Mouse (Mus musculus): ENCODE results near the gene Nptn. TPM values are rescaled to one million over a fixed set of nuclear protein-coding genes. Genes with fewer than 3 reads are reported as not detected.
"Not testable (repeated sequence)": the region's sequence is repeated elsewhere in the genome, so short reads cannot be mapped to it uniquely, and the experiment has no call there.

Nptn gene
- polyA plus RNA-seq, 1 experiment = 465 TPM

DNA sequence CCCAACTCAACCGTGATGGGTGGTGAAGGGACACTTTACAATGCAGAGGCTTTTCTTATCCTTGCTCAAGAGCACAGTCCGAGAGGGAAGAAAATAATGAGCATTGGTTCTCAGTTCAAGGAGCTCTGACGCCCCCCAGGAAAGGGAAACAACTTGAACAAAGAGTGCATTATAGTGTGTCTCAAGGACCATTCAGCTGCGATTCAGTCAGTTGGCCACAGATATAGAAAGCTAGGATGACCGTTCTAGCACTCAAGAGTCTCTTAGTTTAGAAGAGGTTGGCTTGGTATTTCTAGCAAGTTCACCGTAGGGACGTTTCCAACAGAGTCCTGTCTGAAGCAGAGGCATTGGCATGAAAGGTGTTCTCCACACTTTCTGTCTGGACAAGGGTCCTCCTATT lies 25.4 kb upstream of the Nptn start:
- WGBS = 52% methylated on average over 7 of the region's 7 CpGs

DNA sequence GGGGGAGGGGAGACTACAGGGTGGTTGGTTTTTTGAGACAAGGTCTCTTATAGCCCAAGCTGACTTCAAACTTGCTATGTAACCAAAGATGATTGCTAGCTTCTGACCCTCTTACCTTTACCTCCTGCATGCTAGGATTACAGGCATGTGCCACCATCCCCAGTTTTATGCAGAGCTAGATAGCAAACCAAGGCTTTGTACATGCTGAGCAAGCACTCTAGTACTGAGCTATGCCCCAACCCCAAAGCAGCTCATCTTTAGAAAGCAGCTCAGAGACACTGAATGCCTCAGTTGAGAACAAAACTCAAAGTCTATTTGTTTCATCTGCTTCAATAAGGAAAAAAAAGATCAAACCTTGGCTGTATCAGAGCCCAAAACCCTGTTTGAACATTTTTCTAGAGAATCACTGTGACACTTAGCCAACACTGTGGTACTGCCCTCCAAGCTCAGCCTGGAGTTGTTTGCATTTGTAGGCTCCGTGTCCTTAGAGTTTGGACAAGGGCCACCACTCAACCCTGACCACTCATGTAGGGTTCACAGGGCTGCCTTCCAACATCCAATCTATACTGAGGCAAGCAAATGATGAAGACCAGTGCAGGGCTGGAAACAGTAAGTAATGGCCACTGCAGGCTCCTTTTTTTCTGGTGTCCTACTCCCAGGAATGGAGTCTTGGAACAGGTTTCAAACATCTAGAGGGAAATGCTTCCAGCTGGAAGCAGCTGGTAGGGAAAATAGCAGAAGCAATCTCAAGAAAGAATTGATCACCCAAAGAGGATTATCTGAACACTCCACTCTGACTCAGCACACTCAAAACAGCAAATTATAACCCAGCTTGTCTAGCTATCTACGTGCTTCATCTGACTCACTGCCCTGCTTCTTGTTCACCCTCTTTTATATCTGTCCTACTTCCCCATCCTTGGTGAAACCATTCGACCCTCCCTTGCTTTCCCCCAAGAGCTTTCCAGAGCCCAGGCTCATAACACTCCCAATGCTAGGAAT lies 24.3 kb upstream of the Nptn start:
- no peak for DNase-seq
- WGBS = 36% methylated on average over 3 of the region's 3 CpGs
- peaks cover 17% of the 10 kb centered on the region for H3K4me1 ChIP-seq (ENCODE audit: control insufficient read depth, insufficient read depth, low read length)
- TF ChIP-seq POLR2A (IDR thresholded peaks at IDR 0.05; ENCODE audit: borderline replicate concordance, extremely low read depth, low read depth, low read length) (no peak), CTCF (IDR thresholded peaks at IDR 0.05; ENCODE audit: insufficient read depth, low read length) (no peak)
- no peak overlapping the region for H3K4me3 ChIP-seq (replicated peaks; ENCODE audit: extremely low read depth, low read depth, low read length)

More for the DNA sequence above, 25.4 kb upstream of the Nptn start:
- H3K4me1 ChIP-seq (ENCODE audit: control insufficient read depth, insufficient read depth, low read length) = peaks cover 17% of the 10 kb centered on the region
- no peak for TF ChIP-seq POLR2A (IDR thresholded peaks at IDR 0.05; ENCODE audit: borderline replicate concordance, extremely low read depth, low read depth, low read length)
- no peak for TF ChIP-seq CTCF (IDR thresholded peaks at IDR 0.05; ENCODE audit: insufficient read depth, low read length)
- no peak overlapping the region for H3K4me3 ChIP-seq (replicated peaks; ENCODE audit: extremely low read depth, low read depth, low read length)
- no peak for DNase-seq

DNA sequence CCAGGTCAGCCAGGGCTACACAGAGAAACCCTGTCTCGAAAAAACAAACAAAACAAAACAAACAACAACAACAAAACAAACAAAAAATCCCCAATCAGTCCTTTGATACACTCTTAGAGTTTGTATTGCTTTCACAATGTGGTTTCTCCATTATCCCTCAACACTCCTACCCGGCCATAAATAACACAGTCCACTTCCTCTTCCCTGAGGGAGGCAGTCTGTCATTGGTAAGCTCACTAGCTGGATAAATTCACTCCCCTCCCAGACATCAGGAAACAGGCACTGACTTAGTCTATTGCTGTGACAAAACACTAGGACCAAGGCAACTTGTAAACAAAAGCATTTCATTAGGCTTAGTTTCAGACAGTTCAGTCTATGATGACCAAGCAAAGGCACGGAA lies 21.8 kb upstream of the Nptn start:
- Histone ChIP-seq H3K4me3 (replicated peaks; ENCODE audit: extremely low read depth, low read depth, low read length) (no peak overlapping the region), H3K4me1 (ENCODE audit: control insufficient read depth, insufficient read depth, low read length) (peaks cover 10% of the 10 kb centered on the region)
- no peak for DNase-seq
- 44% methylated on average over 3 of the region's 3 CpGs for WGBS
- TF ChIP-seq POLR2A (IDR thresholded peaks at IDR 0.05; ENCODE audit: borderline replicate concordance, extremely low read depth, low read depth, low read length) (no peak), CTCF (IDR thresholded peaks at IDR 0.05; ENCODE audit: insufficient read depth, low read length) (no peak)

DNA sequence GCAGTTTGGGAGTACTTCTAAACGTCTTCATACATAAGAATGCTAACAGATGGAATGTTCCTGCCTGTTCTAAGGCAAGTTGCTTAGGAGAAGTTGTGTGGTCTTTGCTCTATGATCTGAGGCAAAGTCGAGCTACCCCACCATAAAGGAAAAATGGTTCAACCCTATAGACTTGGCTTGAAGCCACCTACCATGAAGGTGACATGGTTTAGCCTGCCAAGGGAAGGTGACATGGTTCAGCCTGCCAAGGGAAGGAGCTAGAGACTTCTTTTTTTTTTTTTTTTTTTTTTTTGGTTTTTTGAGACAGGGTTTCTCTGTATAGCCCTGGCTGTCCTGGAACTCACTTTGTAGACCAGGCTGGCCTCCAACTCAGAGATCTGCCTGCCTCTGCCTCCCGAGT lies 16.1 kb upstream of the Nptn start:
- H3K4me3 ChIP-seq (replicated peaks; ENCODE audit: extremely low read depth, low read depth, low read length); H3K4me1 ChIP-seq (ENCODE audit: control insufficient read depth, insufficient read depth, low read length); DNase-seq: not testable (repeated sequence)
- 63% methylated on average over 3 of the region's 3 CpGs for WGBS

DNA sequence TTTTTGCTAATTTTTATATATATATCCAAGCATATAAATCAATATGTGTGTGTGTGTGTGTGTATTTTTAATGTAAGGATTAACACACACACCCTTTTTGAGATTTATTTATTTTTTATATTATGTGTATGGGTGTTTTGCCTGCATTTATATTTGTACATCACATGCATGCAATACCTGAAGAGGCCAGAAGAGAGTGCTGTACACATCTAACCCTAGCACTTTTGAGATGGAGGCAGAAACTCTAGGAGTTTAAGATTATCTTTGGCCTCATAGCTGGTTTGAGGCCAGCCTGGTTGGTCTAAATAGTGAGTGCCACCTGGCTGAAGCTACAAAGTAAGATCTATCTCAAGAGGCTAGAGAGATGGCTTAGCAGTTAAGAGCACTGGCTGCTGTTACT lies 14.4 kb upstream of the Nptn start:
- TF ChIP-seq POLR2A (IDR thresholded peaks at IDR 0.05; ENCODE audit: borderline replicate concordance, extremely low read depth, low read depth, low read length) (no peak), CTCF (IDR thresholded peaks at IDR 0.05; ENCODE audit: insufficient read depth, low read length) (no peak)
- DNase-seq = no peak
- Histone ChIP-seq H3K4me3 (replicated peaks; ENCODE audit: extremely low read depth, low read depth, low read length) (no peak overlapping the region), H3K4me1 (ENCODE audit: control insufficient read depth, insufficient read depth, low read length) (no peaks in the 10 kb centered on the region)

DNA sequence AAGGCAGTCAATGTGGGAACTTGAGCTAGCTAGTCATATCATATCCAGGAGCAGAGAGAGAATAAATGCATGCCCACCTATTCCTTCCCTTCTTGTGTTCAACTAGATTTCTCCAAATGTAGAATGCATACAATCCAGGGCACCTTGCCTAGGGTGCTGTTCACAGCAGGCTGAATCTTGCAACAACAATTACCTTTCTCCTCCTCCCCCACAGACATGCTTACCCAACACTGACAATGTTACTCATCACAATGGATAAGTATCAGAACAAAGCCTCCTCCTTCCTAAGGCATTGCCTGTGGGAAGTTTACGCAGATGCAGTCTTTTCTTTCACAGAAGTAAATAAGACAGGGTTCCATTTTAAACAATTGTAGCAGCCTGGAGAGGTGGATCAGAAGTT lies 11.0 kb upstream of the Nptn start:
- no peaks in the 10 kb centered on the region for H3K4me1 ChIP-seq (ENCODE audit: control insufficient read depth, insufficient read depth, low read length)
- no peak overlapping the region for H3K4me3 ChIP-seq (replicated peaks; ENCODE audit: extremely low read depth, low read depth, low read length)
- no peak for DNase-seq
- TF ChIP-seq POLR2A (IDR thresholded peaks at IDR 0.05; ENCODE audit: borderline replicate concordance, extremely low read depth, low read depth, low read length) (no peak), CTCF (IDR thresholded peaks at IDR 0.05; ENCODE audit: insufficient read depth, low read length) (no peak)
- 72% methylated on average over 1 of the region's 1 CpGs for WGBS

DNA sequence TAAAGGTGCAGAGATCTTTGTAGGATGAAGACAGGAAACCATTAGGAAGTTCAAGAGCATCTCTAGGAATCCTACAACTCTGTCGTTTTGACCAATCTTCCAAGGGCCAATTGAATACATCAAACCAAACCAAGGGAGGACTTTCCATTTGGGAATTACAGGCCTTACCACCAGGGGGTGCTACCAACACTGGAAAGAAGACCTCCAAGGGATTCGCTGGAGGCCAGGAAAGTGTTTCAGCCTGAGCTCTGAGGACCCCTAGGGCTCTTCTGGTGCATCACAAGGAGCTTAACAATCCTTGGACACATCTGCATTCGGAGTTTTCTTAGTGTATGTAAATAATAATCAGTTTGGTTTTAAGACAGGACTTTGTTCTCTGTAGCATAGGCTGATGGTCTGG lies 3.4 kb upstream of the Nptn start:
- 9% methylated on average over 3 of the region's 3 CpGs for WGBS
- DNase-seq = peak; percentile 77
- Histone ChIP-seq H3K4me1 (ENCODE audit: control insufficient read depth, insufficient read depth, low read length) (peaks cover 7% of the 10 kb centered on the region), H3K4me3 (replicated peaks; ENCODE audit: extremely low read depth, low read depth, low read length) (no peak overlapping the region)
- TF ChIP-seq CTCF (IDR thresholded peaks at IDR 0.05; ENCODE audit: insufficient read depth, low read length) = peak; percentile 94
- no peak for TF ChIP-seq POLR2A (IDR thresholded peaks at IDR 0.05; ENCODE audit: borderline replicate concordance, extremely low read depth, low read depth, low read length)

DNA sequence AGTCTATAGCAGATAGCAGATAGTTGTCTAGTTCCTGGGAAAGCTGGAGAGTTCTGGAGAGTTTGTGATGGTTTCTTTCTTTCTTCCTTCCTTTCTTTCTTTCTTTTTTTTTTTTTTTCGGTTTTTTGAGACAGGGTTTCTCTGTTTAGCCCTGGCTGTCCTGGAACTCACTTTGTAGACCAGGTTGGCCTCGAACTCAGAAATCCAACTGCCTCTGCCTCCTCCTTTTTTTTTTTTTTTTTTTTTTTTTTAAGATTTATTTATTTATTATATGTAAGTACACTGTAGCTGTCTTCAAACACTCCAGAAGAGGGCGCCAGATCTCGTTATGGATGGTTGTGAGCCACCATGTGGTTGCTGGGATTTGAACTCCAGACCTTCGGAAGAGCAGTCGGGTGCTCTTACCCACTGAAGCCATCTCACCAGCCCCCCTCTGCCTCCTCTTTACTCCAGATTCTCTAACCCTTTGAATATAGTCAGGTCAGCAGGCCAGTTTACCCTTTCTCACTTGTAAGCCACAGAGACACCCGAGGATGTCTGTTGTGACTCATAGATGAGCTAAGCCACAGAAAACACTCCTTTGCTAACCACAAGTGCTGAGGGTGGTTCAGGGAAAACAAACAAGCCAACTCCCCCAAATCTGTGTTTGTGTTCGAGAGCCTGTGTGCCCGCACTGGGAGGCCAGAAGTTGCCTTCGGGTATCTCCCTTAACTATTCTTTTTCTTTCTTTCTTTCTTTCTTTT lies 1.4 kb upstream of the Nptn start:
- DNase-seq; H3K4me1 ChIP-seq (ENCODE audit: control insufficient read depth, insufficient read depth, low read length); H3K4me3 ChIP-seq (replicated peaks; ENCODE audit: extremely low read depth, low read depth, low read length): not testable (repeated sequence)
- WGBS = 65% methylated on average over 10 of the region's 10 CpGs

DNA sequence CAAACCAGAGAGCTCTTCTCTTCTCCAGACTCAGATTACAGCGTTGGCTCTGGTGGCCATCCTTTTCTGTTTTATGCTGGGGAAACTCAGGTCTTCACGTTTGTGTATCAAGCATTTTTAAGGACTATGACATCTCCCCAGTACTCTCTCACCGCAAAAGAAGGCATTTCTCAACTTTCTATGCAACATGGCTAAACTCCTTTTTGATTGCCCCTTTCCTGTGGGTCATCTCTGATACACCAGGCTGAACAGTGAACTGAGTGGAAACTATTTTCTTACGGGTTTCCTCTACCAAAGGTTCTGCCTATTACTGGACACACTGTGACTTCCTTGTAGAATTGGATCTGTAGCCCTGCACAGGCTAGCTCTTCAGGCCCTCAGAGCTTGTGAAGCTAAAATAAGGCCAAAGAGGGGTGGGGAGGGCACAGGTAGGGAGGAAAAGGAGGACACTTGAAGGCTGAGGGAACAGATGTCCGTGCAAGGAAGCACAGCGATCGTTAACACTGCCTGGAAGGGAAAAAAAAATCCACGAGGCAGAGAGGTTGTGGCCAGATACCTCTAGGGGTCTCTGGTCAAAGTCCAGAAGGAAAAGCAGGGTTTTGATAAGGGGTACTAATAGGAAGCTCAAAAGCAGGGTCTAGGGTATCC lies 633 bp upstream of the Nptn start:
- WGBS = 18% methylated on average over 8 of the region's 8 CpGs
- no peak for DNase-seq
- TF ChIP-seq POLR2A (IDR thresholded peaks at IDR 0.05; ENCODE audit: borderline replicate concordance, extremely low read depth, low read depth, low read length) (no peak), CTCF (IDR thresholded peaks at IDR 0.05; ENCODE audit: insufficient read depth, low read length) (no peak)
- H3K4me1 ChIP-seq (ENCODE audit: control insufficient read depth, insufficient read depth, low read length) = peaks cover 7% of the 10 kb centered on the region
- peak overlapping the region; percentile 35 for H3K4me3 ChIP-seq (replicated peaks; ENCODE audit: extremely low read depth, low read depth, low read length)
